Mouse (Mus musculus): ENCODE data around the gene Smim24. TPM values are rescaled to one million over a fixed set of nuclear protein-coding genes. Genes with fewer than 3 reads are reported as not detected.

Gene Smim24
- total and polyA plus RNA-seq, 2 experiments = 1.3 to 4.1 TPM

DNA sequence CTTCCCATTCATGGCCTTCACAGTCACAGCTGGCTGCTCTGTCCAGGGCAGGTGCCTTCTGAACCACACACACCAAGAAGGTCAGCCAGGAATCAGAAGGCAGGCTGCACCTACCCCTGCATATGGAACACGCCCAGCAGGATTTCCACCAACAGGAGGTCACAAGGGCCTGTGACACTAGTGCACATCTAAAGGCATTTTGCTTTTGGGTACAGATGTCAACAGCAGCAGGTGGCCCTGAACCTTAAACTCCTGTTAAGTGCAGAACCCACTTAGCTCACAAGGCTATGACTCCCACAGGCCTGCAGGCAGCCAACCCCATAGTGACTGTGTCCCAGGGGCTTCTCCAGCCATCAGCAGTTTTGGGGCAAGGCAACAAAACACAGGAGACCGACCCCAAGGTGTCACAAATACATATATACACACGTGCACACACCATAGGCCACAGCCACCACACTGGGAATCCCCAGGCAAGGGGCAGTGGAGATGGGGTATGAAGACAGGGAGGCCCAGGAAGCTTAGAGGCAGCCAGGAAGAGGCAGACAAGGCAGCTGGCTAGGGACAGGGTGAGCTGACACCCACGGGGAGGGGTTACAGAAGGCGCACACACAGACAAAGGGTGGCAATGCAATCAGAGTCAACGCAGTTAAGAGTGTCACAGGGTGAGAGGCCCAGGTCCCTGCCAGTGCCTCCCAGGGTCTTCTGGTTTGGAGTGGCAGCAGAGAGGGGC is 26.2 kb upstream of the Smim24 start:
- Histone ChIP-seq H3K4me1 (ENCODE audit: control insufficient read depth, insufficient read depth, low read length) (no peaks in the 10 kb centered on the region), H3K27me3 (ENCODE audit: control insufficient read depth, insufficient read depth, low read length) (no peaks in the 10 kb centered on the region), H3K9ac (ENCODE audit: low read depth, low read length) (no peak overlapping the region), H3K4me3 (ENCODE audit: insufficient read depth, low read depth, low read length) (no peak overlapping the region), H3K36me3 (ENCODE audit: control insufficient read depth, insufficient read depth, low read length) (no peaks in the 10 kb centered on the region; the same call in 1 of the 2 replicates), H3K79me2 (ENCODE audit: control insufficient read depth, insufficient read depth, low read length) (no peaks in the 10 kb centered on the region), H3K27ac (replicated peaks; ENCODE audit: insufficient read depth, low read depth, low read length) (no peak overlapping the region)
- no peak for DNase-seq (ENCODE audit: extremely low read depth, low read depth, low spot score)
- 73% methylated on average over 6 of the region's 6 CpGs for WGBS
- TF ChIP-seq POLR2A (IDR thresholded peaks at IDR 0.05; ENCODE audit: extremely low read depth, insufficient read depth, low read length) (no peak), CTCF (IDR thresholded peaks at IDR 0.05; ENCODE audit: low read depth, low read length) (no peak)

DNA sequence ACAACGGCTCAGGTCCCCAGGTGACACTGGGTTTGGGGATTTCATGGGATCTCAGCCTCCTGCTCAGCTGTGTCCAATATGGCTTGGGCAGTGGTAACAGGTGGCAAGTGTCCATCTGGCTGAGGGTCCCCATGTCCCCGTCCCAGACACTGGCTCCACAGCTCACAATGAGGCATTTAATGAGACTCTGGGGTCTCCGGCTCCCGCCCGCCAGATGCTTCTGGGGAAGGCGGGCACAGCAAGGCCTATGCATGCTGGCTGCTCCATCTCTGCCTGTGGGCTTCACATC is 25.7 kb upstream of the Smim24 start:
- 97% methylated on average over 6 of the region's 6 CpGs for WGBS
- no peak overlapping the region for H3K4me3 ChIP-seq (ENCODE audit: insufficient read depth, low read depth, low read length)
- no peaks in the 10 kb centered on the region for H3K79me2 ChIP-seq (ENCODE audit: control insufficient read depth, insufficient read depth, low read length)
- H3K27me3 ChIP-seq (ENCODE audit: control insufficient read depth, insufficient read depth, low read length) = no peaks in the 10 kb centered on the region
- no peak overlapping the region for H3K9ac ChIP-seq (ENCODE audit: low read depth, low read length)
- DNase-seq (ENCODE audit: extremely low read depth, low read depth, low spot score) = no peak
- TF ChIP-seq POLR2A (IDR thresholded peaks at IDR 0.05; ENCODE audit: extremely low read depth, insufficient read depth, low read length) (no peak), CTCF (IDR thresholded peaks at IDR 0.05; ENCODE audit: low read depth, low read length) (no peak)
- H3K36me3 ChIP-seq (ENCODE audit: control insufficient read depth, insufficient read depth, low read length) = no peaks in the 10 kb centered on the region; the same call in 1 of the 2 replicates
- H3K27ac ChIP-seq (replicated peaks; ENCODE audit: insufficient read depth, low read depth, low read length) = no peak overlapping the region
- H3K4me1 ChIP-seq (ENCODE audit: control insufficient read depth, insufficient read depth, low read length) = no peaks in the 10 kb centered on the region

DNA sequence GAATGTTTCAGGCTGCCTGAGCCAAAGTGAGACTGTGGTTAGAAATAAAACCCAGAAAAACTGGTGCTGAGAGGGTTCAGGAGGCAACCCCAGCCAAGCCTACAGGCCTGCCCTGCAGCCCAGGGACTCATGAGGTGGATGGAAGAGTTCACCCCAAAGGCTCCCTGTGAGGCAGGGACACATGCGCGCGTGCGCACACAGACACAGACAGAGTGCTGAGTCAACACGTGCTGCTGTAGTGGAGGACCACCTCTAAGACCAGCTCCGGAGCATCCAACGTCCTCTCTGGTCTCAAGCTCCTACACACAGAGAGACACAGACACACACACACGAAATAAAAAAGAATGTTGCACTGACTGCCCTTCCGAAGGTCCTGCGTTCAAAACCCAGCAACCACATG is 17.5 kb upstream of the Smim24 start:
- Histone ChIP-seq H3K9ac (ENCODE audit: low read depth, low read length) (no peak overlapping the region), H3K27ac (replicated peaks; ENCODE audit: insufficient read depth, low read depth, low read length) (no peak overlapping the region), H3K27me3 (ENCODE audit: control insufficient read depth, insufficient read depth, low read length) (no peaks in the 10 kb centered on the region), H3K36me3 (ENCODE audit: control insufficient read depth, insufficient read depth, low read length) (no peaks in the 10 kb centered on the region), H3K79me2 (ENCODE audit: control insufficient read depth, insufficient read depth, low read length) (peaks cover 20% of the 10 kb centered on the region; the same call in 1 of the 2 replicates), H3K4me3 (ENCODE audit: insufficient read depth, low read depth, low read length) (no peak overlapping the region), H3K4me1 (ENCODE audit: control insufficient read depth, insufficient read depth, low read length) (peaks cover 10% of the 10 kb centered on the region)
- TF ChIP-seq CTCF (IDR thresholded peaks at IDR 0.05; ENCODE audit: low read depth, low read length) (no peak), POLR2A (IDR thresholded peaks at IDR 0.05; ENCODE audit: extremely low read depth, insufficient read depth, low read length) (no peak)
- WGBS = 94% methylated on average over 10 of the region's 10 CpGs
- DNase-seq (ENCODE audit: extremely low read depth, low read depth, low spot score) = no peak

DNA sequence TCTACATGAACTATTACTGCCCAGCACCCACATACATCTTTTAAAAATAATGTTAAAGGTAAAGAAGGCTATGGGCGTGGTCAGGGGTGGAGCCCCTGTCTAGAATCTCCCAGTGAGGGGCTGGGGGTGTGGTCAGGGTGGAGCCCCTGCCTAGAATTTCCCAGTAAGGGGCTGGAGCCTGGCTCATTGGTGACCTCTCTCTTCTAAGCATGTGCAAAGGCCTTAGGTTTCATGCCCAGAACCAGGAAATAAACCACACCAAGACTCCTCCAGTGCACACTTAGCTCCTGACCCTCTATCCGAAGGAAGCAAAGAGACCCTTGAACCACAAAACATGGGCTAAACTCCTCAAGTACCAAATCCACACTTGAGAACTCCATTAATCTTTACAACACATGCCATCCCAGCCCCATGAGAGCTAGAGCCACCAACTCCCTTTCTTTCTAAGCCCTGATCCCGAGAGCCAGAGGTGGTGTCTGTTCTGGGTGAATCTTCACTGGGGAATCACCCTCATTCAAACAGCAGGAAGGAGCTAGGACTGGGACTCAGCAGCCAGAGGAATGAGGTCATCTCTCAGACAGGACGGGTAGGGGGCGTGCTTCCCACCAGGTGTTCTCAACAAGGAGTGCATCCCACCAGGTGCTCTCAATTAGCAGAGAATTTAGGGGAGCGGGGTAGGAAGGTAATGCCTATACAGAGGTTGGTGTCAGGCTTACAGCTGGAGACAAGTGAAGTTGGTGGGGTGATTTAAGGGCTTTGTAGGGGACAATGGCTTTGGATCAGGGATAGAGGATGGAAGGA is 16.1 kb upstream of the Smim24 start:
- Histone ChIP-seq H3K4me3 (ENCODE audit: insufficient read depth, low read depth, low read length) (no peak overlapping the region), H3K27me3 (ENCODE audit: control insufficient read depth, insufficient read depth, low read length) (no peaks in the 10 kb centered on the region), H3K36me3 (ENCODE audit: control insufficient read depth, insufficient read depth, low read length) (no peaks in the 10 kb centered on the region), H3K79me2 (ENCODE audit: control insufficient read depth, insufficient read depth, low read length) (peaks cover 20% of the 10 kb centered on the region; the same call in 1 of the 2 replicates), H3K4me1 (ENCODE audit: control insufficient read depth, insufficient read depth, low read length) (peaks cover 10% of the 10 kb centered on the region), H3K9ac (ENCODE audit: low read depth, low read length) (no peak overlapping the region), H3K27ac (replicated peaks; ENCODE audit: insufficient read depth, low read depth, low read length) (no peak overlapping the region)
- DNase-seq (ENCODE audit: extremely low read depth, low read depth, low spot score) = no peak
- TF ChIP-seq POLR2A (IDR thresholded peaks at IDR 0.05; ENCODE audit: extremely low read depth, insufficient read depth, low read length) (no peak), CTCF (IDR thresholded peaks at IDR 0.05; ENCODE audit: low read depth, low read length) (no peak)
- 72% methylated on average over 6 of the region's 6 CpGs for WGBS

- no peak overlapping the region for H3K27ac ChIP-seq (replicated peaks; ENCODE audit: insufficient read depth, low read depth, low read length)
- no peak overlapping the region for H3K4me3 ChIP-seq (ENCODE audit: insufficient read depth, low read depth, low read length)
- TF ChIP-seq CTCF (IDR thresholded peaks at IDR 0.05; ENCODE audit: low read depth, low read length) (no peak), POLR2A (IDR thresholded peaks at IDR 0.05; ENCODE audit: extremely low read depth, insufficient read depth, low read length) (no peak)
- peaks cover 20% of the 10 kb centered on the region; the same call in 1 of the 2 replicates for H3K79me2 ChIP-seq (ENCODE audit: control insufficient read depth, insufficient read depth, low read length)
- no peaks in the 10 kb centered on the region for H3K36me3 ChIP-seq (ENCODE audit: control insufficient read depth, insufficient read depth, low read length)
- no peak for DNase-seq (ENCODE audit: extremely low read depth, low read depth, low spot score)
- WGBS = 55% methylated on average over 2 of the region's 2 CpGs
- peaks cover 10% of the 10 kb centered on the region for H3K4me1 ChIP-seq (ENCODE audit: control insufficient read depth, insufficient read depth, low read length)
- no peak overlapping the region for H3K9ac ChIP-seq (ENCODE audit: low read depth, low read length)
- no peaks in the 10 kb centered on the region for H3K27me3 ChIP-seq (ENCODE audit: control insufficient read depth, insufficient read depth, low read length)
These were observed 15.5 kb upstream of the Smim24 start for GRCm38 (mm10) chr10:81377362-81377664.
